Mouse (Mus musculus) MEL (cell line): Measurements from ENCODE around the gene Fam168b.

ENCODE experiments used
- CHD1 ChIP-seq: IDR thresholded peaks from 2 replicates; pipeline ENCODE4 v1.6.1; 2012; ENCODE audit warnings: low read depth, mild to moderate bottlenecking, inconsistent platforms, low read length, improper control_type of control experiment
- CHD2 ChIP-seq: IDR thresholded peaks from 2 replicates; pipeline ENCODE4 v1.6.1; 2011; ENCODE audit warnings: low read length, improper control_type of control experiment
- CTCF ChIP-seq, 3 experiments: IDR thresholded peaks in 2 of 3; conservative IDR thresholded peaks in 1 of 3; 2 replicates each; pipeline ENCODE4 v1.5.1; 2011 to 2012; ENCODE audit warnings: low read length in 3 of 3, low read depth in 2 of 3, mild to moderate bottlenecking in 2 of 3, improper control_type of control experiment in 1 of 3, inconsistent platforms in 1 of 3, mixed read lengths in 1 of 3, moderate library complexity in 1 of 3; ENCODE audit not compliant: control insufficient read depth in 1 of 3, insufficient read depth in 1 of 3, poor library complexity in 1 of 3, severe bottlenecking in 1 of 3
- ELF1 ChIP-seq: IDR thresholded peaks from 2 replicates; pipeline ENCODE4 v1.6.1; 2014; ENCODE audit warnings: low read depth, mild to moderate bottlenecking, inconsistent platforms, low read length, improper control_type of control experiment, moderate library complexity
- ETS1 ChIP-seq: IDR thresholded peaks from 2 replicates; pipeline ENCODE4 v1.6.1; 2012; ENCODE audit warnings: low read depth, mild to moderate bottlenecking, inconsistent platforms, low read length, improper control_type of control experiment, moderate library complexity
- MAX ChIP-seq: IDR thresholded peaks from 2 replicates; pipeline ENCODE4 v1.6.1; 2011; ENCODE audit warnings: low read length, improper control_type of control experiment
- NRF1 ChIP-seq: IDR thresholded peaks from 2 replicates; pipeline ENCODE4 v1.6.1; 2014; ENCODE audit warnings: low read depth, mild to moderate bottlenecking, inconsistent platforms, low read length, improper control_type of control experiment, moderate library complexity; ENCODE audit not compliant: poor library complexity, insufficient read depth, severe bottlenecking
- POLR2A ChIP-seq, 2 experiments: IDR thresholded peaks; 2 replicates each; pipeline ENCODE4 v1.6.1; 2011 to 2012; ENCODE audit warnings: low read length in 2 of 2, mild to moderate bottlenecking in 2 of 2, control low read depth in 1 of 2, improper control_type of control experiment in 1 of 2, low read depth in 1 of 2, moderate library complexity in 1 of 2; ENCODE audit not compliant: control insufficient read depth in 1 of 2, insufficient read depth in 1 of 2, poor library complexity in 1 of 2
- SIN3A ChIP-seq: IDR thresholded peaks from 2 replicates; pipeline ENCODE4 v1.6.1; 2012; ENCODE audit warnings: low read length, improper control_type of control experiment, inconsistent platforms
- UBTF ChIP-seq: IDR thresholded peaks from 2 replicates; pipeline ENCODE4 v1.6.1; 2012; ENCODE audit warnings: low read depth, mild to moderate bottlenecking, inconsistent platforms, low read length, improper control_type of control experiment, moderate library complexity, borderline replicate concordance; ENCODE audit not compliant: insufficient read depth
- ZNF384 ChIP-seq: IDR thresholded peaks from 2 replicates; pipeline ENCODE4 v1.6.1; 2012; ENCODE audit warnings: low read depth, mild to moderate bottlenecking, inconsistent platforms, low read length, improper control_type of control experiment

- TF ChIP-seq CTCF (IDR thresholded peaks at IDR 0.05 in 2 of 3, conservative IDR thresholded peaks at IDR 0.05 in 1 of 3; ENCODE audit: control insufficient read depth in 1 of 3, insufficient read depth in 1 of 3, low read depth in 2 of 3, low read length in 3 of 3, poor library complexity in 1 of 3, severe bottlenecking in 1 of 3) (no peak), ETS1 (no peak), CHD2 (no peak), UBTF (no peak), POLR2A (IDR thresholded peaks at IDR 0.05; ENCODE audit: control insufficient read depth in 1 of 2, insufficient read depth in 1 of 2, low read depth in 1 of 2, low read length in 2 of 2, poor library complexity in 1 of 2) (no peak), CHD1 (no peak), SIN3A (no peak; the same call in 1 of the 2 replicates), MAX (no peak), NRF1 (no peak), ZNF384 (peak; percentile 80), ELF1 (no peak)
Observed at GRCm38 (mm10) chr1:34850343-34851136, 7.7 kb upstream of the Fam168b start.
